Mouse (Mus musculus): Measurements from ENCODE around the gene Hipk4. TPM values are rescaled to one million over a fixed set of nuclear protein-coding genes. Genes with fewer than 3 reads are reported as not detected.
A peak's percentile ranks its signal among the peaks of the same experiment; 100 is the strongest.
"Not testable (repeated sequence)": the region's sequence is repeated elsewhere in the genome, so short reads cannot be mapped to it uniquely, and the experiment has no call there.

Gene Hipk4
- polyA plus RNA-seq, 1 experiment from 2014 or later, result 0.18 TPM

DNA sequence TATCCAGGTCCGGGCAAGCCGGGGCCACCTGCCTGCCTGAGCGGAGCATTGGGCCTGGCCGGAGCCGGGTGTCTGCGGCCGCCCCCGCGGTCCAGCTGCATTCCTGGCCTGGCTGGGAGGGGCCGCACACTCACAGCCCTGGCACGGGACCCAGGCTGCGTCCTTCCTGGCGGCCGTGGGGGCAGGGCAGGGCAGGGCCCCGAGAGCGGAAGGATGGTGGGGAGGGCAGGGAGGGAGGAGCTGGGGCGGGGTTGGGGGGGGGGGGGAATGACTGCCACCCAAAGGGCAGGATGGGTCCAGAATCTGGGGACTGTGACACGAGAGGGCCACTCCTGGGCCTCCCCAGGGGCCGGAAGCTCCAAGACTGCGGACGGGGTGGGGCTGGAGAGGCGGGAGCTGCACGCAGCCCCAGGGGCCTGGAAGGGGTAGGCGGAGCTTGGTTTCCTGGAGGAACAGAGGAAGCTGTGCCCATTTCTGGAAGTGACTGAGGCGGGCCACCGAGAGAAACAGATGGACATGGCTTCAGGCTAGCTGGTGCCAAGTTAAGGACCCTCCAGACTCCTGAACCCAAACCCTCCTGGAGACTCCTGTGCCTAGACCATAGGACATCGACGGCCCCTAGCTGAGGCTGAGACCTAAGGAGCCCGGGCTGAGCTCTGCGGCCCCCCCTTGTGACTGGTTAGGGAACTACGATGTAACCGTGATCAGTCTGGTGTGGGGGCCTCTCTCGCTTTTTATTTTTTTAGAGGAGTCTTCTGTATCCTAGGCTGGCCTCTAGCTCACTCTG, 32.3 kb upstream of the Hipk4 start:
- Histone ChIP-seq H3K4me1 (ENCODE audit: control insufficient read depth, insufficient read depth, low read length) (peaks cover 10% of the 10 kb centered on the region), H3K9ac (ENCODE audit: low read length) (peak overlapping the region; percentile 68), H3K9me3 (ENCODE audit: control insufficient read depth, low read length) (no peaks in the 10 kb centered on the region), H3K36me3 (ENCODE audit: control insufficient read depth, insufficient read depth, low read length) (no peaks in the 10 kb centered on the region), H3K27me3 (ENCODE audit: control insufficient read depth, insufficient read depth, low read length) (no peaks in the 10 kb centered on the region), H3K4me3 (ENCODE audit: low read depth, low read length) (peak overlapping the region; percentile 37), H3K4me2 (peak overlapping the region; percentile 62), H3K27ac (ENCODE audit: low read depth, low read length) (peak overlapping the region; percentile 11; the same call in 1 of the 2 replicates)
- ATAC-seq (ENCODE audit: low FRiP score) (peak; percentile 54), DNase-seq (ENCODE audit: low spot score, missing footprints) (peak; percentile 97)
- under 1% methylated on average over 32 of the region's 33 CpGs for WGBS

DNA sequence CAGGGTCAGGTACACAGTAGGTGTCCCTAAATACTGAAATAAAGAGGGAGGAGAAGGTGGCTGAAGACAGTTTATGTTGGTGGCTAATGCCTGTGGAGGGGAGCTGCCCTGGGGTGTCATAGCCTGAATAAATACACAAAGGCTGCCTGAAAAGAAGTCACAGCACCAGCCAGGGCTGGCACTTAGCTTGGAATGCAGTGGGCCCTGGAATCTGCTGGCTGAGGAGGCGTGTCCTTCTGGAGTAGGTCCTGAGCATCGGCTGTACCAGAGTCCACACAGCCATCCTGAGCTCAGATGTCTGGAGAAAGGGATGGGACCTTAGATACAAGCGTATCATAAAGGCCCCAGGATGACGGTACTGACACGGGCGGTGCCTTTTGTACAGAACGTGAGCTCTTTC, 31.2 kb upstream of the Hipk4 start:
- Histone ChIP-seq H3K9me3 (ENCODE audit: control insufficient read depth, low read length) (no peaks in the 10 kb centered on the region), H3K36me3 (ENCODE audit: control insufficient read depth, insufficient read depth, low read length) (no peaks in the 10 kb centered on the region), H3K4me1 (ENCODE audit: control insufficient read depth, insufficient read depth, low read length) (peaks cover 10% of the 10 kb centered on the region), H3K9ac (ENCODE audit: low read length) (no peak overlapping the region), H3K4me3 (ENCODE audit: low read depth, low read length) (no peak overlapping the region), H3K27me3 (ENCODE audit: control insufficient read depth, insufficient read depth, low read length) (no peaks in the 10 kb centered on the region), H3K27ac (ENCODE audit: low read depth, low read length) (no peak overlapping the region), H3K4me2 (no peak overlapping the region)
- no peak for DNase-seq (ENCODE audit: low spot score, missing footprints)
- 78% methylated on average over 7 of the region's 7 CpGs for WGBS
- ATAC-seq (ENCODE audit: low FRiP score), result no peak

DNA sequence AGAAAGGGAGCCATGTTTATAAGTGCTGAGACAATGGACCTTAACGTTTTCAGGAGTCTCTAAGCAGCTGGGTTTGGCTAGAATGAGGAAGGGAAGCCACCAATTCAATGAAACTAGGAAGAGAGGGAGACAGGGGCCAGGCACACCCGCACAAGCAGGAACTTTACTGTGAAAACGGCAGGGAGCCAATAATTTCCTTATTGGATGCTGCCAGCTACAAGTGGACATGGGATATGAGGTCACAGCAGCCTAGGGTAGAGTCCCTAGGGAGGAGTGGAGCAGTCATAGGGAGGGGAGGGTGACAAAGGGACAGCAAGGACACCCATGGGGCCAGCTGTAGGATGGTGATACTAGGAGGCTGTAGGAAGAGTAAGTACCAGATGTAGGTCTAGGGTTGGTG, 30.0 kb upstream of the Hipk4 start:
- no peaks in the 10 kb centered on the region for H3K36me3 ChIP-seq (ENCODE audit: control insufficient read depth, insufficient read depth, low read length)
- no peak overlapping the region for H3K9ac ChIP-seq (ENCODE audit: low read length)
- DNase-seq (ENCODE audit: low spot score, missing footprints) (no peak), ATAC-seq (ENCODE audit: low FRiP score) (no peak)
- H3K4me3 ChIP-seq (ENCODE audit: low read depth, low read length), result no peak overlapping the region
- H3K9me3 ChIP-seq (ENCODE audit: control insufficient read depth, low read length), result no peaks in the 10 kb centered on the region
- H3K4me1 ChIP-seq (ENCODE audit: control insufficient read depth, insufficient read depth, low read length), result peaks cover 7% of the 10 kb centered on the region
- H3K4me2 ChIP-seq, result no peak overlapping the region
- 79% methylated on average over 3 of the region's 3 CpGs for WGBS
- no peak overlapping the region for H3K27ac ChIP-seq (ENCODE audit: low read depth, low read length)
- H3K27me3 ChIP-seq (ENCODE audit: control insufficient read depth, insufficient read depth, low read length), result no peaks in the 10 kb centered on the region

DNA sequence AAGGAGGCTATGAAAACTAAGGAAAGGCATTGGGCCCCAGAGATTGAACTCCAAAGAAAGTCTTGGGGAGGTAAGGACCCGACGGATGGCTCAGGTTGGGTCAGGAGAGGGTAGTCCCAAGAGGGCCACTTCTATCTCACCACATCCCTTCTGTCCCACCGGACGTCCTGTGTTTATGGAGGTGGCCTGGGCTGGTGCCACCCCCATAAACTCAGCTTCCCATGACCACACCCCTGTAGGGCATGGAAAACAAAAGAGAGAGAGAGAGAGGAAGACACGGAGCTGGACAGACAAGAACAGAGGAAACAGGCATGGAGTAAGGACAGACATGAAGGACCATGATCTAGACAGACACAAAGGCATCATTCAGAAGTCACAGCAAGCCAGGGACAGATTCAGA, 29.6 kb upstream of the Hipk4 start:
- no peak for ATAC-seq (ENCODE audit: low FRiP score)
- no peaks in the 10 kb centered on the region for H3K9me3 ChIP-seq (ENCODE audit: control insufficient read depth, low read length)
- H3K27ac ChIP-seq (ENCODE audit: low read depth, low read length), result no peak overlapping the region
- no peak overlapping the region for H3K4me3 ChIP-seq (ENCODE audit: low read depth, low read length)
- H3K27me3 ChIP-seq (ENCODE audit: control insufficient read depth, insufficient read depth, low read length), result no peaks in the 10 kb centered on the region
- WGBS, result 83% methylated on average over 5 of the region's 5 CpGs
- H3K9ac ChIP-seq (ENCODE audit: low read length), result no peak overlapping the region
- no peaks in the 10 kb centered on the region for H3K36me3 ChIP-seq (ENCODE audit: control insufficient read depth, insufficient read depth, low read length)
- H3K4me1 ChIP-seq (ENCODE audit: control insufficient read depth, insufficient read depth, low read length), result peaks cover 5% of the 10 kb centered on the region; the same call in 1 of the 2 replicates
- DNase-seq (ENCODE audit: low spot score, missing footprints), result no peak
- no peak overlapping the region for H3K4me2 ChIP-seq

DNA sequence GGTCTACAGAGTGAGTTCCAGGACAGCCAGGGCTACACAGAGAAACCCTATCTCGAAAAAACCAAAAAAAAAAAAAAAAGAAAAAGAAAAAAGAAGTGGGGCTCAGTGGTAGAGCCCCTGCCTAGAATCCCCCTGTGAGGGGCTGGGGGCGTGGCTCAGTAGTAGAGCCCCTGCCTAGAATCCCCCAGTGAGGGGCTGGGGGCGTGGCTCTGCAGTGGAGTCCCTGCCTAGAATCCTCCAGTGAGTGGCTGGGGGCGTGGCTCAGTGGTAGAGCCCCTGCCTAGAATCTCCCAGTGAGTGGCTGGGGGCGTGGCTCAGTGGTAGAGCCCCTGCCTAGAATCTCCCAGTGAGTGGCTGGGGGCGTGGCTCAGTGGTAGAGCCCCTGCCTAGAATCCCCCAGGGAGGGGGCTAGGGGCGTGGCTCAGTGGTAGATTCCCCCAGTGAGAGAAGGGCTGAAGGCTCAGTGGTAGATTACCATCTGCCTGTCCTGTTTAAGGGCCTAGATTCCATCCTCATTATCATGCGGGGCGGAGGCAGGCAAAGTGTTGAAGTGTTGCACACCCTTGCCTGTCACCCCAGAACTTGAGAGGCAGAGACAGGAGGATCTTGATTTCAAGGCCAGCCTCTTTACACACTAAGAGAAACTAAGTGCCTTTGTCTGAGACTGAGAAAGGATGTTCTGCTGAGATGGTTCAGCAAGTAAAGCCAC, 28.3 kb upstream of the Hipk4 start:
- WGBS, result 89% methylated on average over 9 of the region's 9 CpGs
- H3K4me1 ChIP-seq (ENCODE audit: control insufficient read depth, insufficient read depth, low read length); H3K27ac ChIP-seq (ENCODE audit: low read depth, low read length); H3K9me3 ChIP-seq (ENCODE audit: control insufficient read depth, low read length); ATAC-seq (ENCODE audit: low FRiP score); H3K9ac ChIP-seq (ENCODE audit: low read length); H3K4me2 ChIP-seq; H3K27me3 ChIP-seq (ENCODE audit: control insufficient read depth, insufficient read depth, low read length); DNase-seq (ENCODE audit: low spot score, missing footprints); H3K4me3 ChIP-seq (ENCODE audit: low read depth, low read length); H3K36me3 ChIP-seq (ENCODE audit: control insufficient read depth, insufficient read depth, low read length): not testable (repeated sequence)

DNA sequence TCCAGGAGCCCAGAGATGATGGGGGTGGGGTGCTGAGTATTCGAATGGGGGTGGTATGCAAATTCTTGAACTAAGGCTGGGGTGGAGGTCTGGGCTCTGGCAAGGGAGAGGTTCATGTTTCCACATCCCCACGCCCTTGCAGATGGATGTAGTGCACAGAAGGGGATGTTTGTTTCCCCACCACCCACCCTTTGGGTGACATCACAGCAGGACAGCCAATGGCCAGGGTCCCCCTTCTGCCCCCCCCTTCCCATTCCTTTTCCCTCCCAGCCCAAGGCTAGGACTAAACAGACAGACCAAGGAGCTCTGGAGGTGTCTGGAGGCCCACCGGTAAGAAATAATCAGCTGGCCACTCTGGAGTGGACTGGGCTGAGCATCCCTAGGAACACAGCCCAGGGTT, 24.0 kb upstream of the Hipk4 start, which contains the start of gene Prx:
Prx (plus strand) TSS at position 289 of the 400 bp plus-strand sequence.
- no peak within 1 kb of the TSS for H3K4me3 ChIP-seq (ENCODE audit: low read depth, low read length)
- ATAC-seq (ENCODE audit: low FRiP score) (no peak), DNase-seq (ENCODE audit: low spot score, missing footprints) (no peak)
- WGBS, result 63% methylated on average over 3 of the region's 3 CpGs
- H3K27ac ChIP-seq (ENCODE audit: low read depth, low read length), result no peak within 1 kb of the TSS
- no peaks in the 10 kb centered on the region for H3K36me3 ChIP-seq (ENCODE audit: control insufficient read depth, insufficient read depth, low read length)
- no peaks in the 10 kb centered on the region for H3K4me1 ChIP-seq (ENCODE audit: control insufficient read depth, insufficient read depth, low read length)
- H3K27me3 ChIP-seq (ENCODE audit: control insufficient read depth, insufficient read depth, low read length), result no peaks in the 10 kb centered on the region
- no peak within 1 kb of the TSS for H3K9ac ChIP-seq (ENCODE audit: low read length)
- no peaks in the 10 kb centered on the region for H3K9me3 ChIP-seq (ENCODE audit: control insufficient read depth, low read length)
- no peak within 1 kb of the TSS for H3K4me2 ChIP-seq

DNA sequence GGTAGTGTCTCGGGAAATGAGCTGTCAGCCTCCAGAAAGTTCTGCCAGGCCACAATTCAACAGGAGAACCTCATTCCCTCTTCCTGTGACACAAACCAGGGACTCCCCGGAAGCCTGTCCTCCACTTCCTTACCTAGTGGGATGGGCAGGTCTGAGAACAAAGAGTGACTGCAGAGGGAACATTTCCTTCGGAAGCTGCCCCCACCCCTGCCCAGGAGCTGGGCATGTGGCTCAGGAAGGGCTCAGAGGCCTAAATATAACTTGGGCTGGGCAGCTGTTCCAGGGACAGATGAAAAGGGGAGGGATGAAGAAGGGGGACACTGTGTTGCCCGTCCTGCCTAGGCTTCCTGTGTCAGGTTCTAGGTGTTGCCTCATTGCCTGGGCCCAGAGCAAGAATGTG, 21.4 kb upstream of the Hipk4 start:
- Histone ChIP-seq H3K9me3 (ENCODE audit: control insufficient read depth, low read length) (no peaks in the 10 kb centered on the region), H3K4me2 (no peak overlapping the region), H3K27ac (ENCODE audit: low read depth, low read length) (no peak overlapping the region), H3K9ac (ENCODE audit: low read length) (no peak overlapping the region), H3K4me3 (ENCODE audit: low read depth, low read length) (no peak overlapping the region), H3K36me3 (ENCODE audit: control insufficient read depth, insufficient read depth, low read length) (no peaks in the 10 kb centered on the region), H3K4me1 (ENCODE audit: control insufficient read depth, insufficient read depth, low read length) (0 out of 2 replicates have a peak, but pooled peaks cover under 1% of the 10 kb centered on the region), H3K27me3 (ENCODE audit: control insufficient read depth, insufficient read depth, low read length) (no peaks in the 10 kb centered on the region)
- no peak for DNase-seq (ENCODE audit: low spot score, missing footprints)
- ATAC-seq (ENCODE audit: low FRiP score), result no peak
- 78% methylated on average over 4 of the region's 4 CpGs for WGBS

DNA sequence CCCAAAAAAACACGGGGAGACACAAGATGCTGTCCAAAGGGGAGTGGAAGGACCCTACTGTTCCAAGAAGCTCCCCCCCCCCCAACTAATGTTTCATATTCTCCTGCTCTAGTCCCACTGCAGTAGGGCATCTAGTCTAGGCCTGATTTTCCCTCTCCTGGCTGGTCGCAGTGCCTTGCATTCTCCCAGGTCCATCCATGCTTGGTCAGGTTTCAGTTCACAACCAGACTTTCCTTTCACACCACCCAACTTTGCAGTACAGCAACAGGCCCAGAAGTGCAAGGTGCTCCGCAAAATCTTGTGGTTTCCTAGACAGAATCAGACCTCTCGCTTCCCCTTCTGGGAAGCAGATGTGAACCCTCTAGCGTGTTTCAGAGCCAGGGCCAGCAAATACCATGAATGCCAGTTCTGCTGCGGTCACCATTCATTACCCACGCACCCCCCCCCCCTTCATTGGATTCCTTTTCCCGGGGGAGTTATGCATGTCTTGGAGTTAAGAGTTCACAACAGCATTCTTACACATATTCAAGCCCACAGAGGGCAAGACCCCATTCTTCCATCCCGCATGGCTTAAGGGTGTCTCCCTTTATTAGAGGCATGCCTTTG, 16.2 kb upstream of the Hipk4 start:
- H3K27me3 ChIP-seq (ENCODE audit: control insufficient read depth, insufficient read depth, low read length), result no peaks in the 10 kb centered on the region
- H3K4me3 ChIP-seq (ENCODE audit: low read depth, low read length), result peak overlapping the region; percentile 47; the same call in 1 of the 2 replicates
- H3K27ac ChIP-seq (ENCODE audit: low read depth, low read length), result no peak overlapping the region
- H3K9ac ChIP-seq (ENCODE audit: low read length), result no peak overlapping the region
- DNase-seq (ENCODE audit: low spot score, missing footprints), result peak; percentile 87
- peaks cover 8% of the 10 kb centered on the region; the same call in 1 of the 2 replicates for H3K4me1 ChIP-seq (ENCODE audit: control insufficient read depth, insufficient read depth, low read length)
- no peak for ATAC-seq (ENCODE audit: low FRiP score)
- no peaks in the 10 kb centered on the region for H3K36me3 ChIP-seq (ENCODE audit: control insufficient read depth, insufficient read depth, low read length)
- H3K4me2 ChIP-seq, result peak overlapping the region; percentile 64; the same call in 1 of the 2 replicates
- WGBS, result 46% methylated on average over 9 of the region's 9 CpGs
- H3K9me3 ChIP-seq (ENCODE audit: control insufficient read depth, low read length), result no peaks in the 10 kb centered on the region

All from midbrain, embryonic 11.5 days (tissue).